Mouse (Mus musculus): ENCODE measurements around the gene Chd2.
A peak's percentile ranks its signal among the peaks of the same experiment; 100 is the strongest.

DNA sequence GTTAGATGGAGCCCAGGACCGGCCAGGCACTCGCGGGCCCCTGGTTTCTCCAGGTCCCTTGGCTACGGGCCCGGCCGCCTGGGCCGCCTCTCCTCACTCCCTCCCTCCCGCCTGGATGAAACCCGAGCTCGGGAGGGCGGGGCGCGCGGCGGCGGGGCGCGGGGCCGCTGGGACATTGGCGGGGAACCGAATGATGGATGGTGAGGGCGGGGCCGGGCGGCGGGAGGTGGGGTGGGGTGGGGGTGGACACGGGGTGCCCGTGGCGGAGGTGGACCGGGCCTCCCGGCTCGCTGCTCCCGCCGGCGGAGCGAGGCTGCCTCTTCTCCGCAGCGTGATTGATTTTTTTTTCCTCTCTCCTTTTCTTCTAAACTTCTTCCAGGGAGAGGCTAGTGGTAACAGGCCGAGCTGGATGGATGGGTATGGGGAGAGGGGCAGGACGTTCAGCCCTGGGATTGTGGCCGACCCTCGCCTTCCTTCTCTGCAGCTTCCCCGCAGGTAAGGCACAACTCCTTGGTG, 150.6 kb downstream of the Chd2 start:
- no peak for TF ChIP-seq CTCF (conservative IDR thresholded peaks at IDR 0.05; ENCODE audit: insufficient read depth, insufficient read length, low read depth, low read length)
- peak; percentile 34 for TF ChIP-seq POLR2A (IDR thresholded peaks at IDR 0.05; ENCODE audit: low read depth, low read length)

Measured in kidney, adult 2 months (tissue).